Mouse (Mus musculus) kidney, adult 2 months (tissue): ENCODE data around the gene 1300017J02Rik. TPM values are rescaled to one million over a fixed set of nuclear protein-coding genes. Genes with fewer than 3 reads are reported as not detected.

Experiments
- DNase-seq: peaks from one replicate; pipeline ENCODE4 v3.0.0; 2021
- H3K27ac ChIP-seq: fragments of 200-500 bp; 2 replicates; pipeline ENCODE4 v1.5.1; 2012; ENCODE audit warnings: low read depth, low read length, control low read depth, inconsistent platforms; ENCODE audit not compliant: insufficient read depth
- H3K27me3 ChIP-seq: fragments of 200-500 bp; replicated peaks from 2 replicates; pipeline ENCODE4 v1.6.1; 2012; ENCODE audit warnings: mild to moderate bottlenecking, moderate library complexity, low read length, inconsistent platforms; ENCODE audit not compliant: control insufficient read depth, insufficient read depth
- H3K36me3 ChIP-seq: fragments of 200-500 bp; 2 replicates; pipeline ENCODE4 v1.6.1; 2012; ENCODE audit warnings: mild to moderate bottlenecking, moderate library complexity, low read length, inconsistent platforms; ENCODE audit not compliant: control insufficient read depth, insufficient read depth
- H3K4me1 ChIP-seq: fragments of 200-500 bp; 2 replicates; pipeline ENCODE4 v1.6.1; 2011; ENCODE audit warnings: low read length; ENCODE audit not compliant: control insufficient read depth, insufficient read depth
- H3K4me3 ChIP-seq: fragments of 200-500 bp; 2 replicates; pipeline ENCODE4 v1.5.1; 2011; ENCODE audit warnings: mild to moderate bottlenecking, low read depth, low read length, control low read depth; ENCODE audit not compliant: insufficient read depth
- CTCF ChIP-seq: fragments of 200-500 bp; conservative IDR thresholded peaks from 2 replicates; pipeline ENCODE4 v1.5.1; 2011; ENCODE audit warnings: low read depth, mild to moderate bottlenecking, control low read depth, low read length, moderate library complexity, mixed read lengths; ENCODE audit not compliant: insufficient read depth, insufficient read length
- POLR2A ChIP-seq: fragments of 200-500 bp; IDR thresholded peaks from one replicate; pipeline ENCODE4 v1.6.1; 2011; ENCODE audit warnings: low read depth, low read length, control low read depth
- WGBS: fragments of 180-500 bp; shearing (Covaris S2); methylation state at CpG from one replicate; pipeline ENCODE4 v1.1.7; 2018; 5-methylcytosine and 5-hydroxymethylcytosine counted together
- polyA plus RNA-seq: library from polyadenylated mRNA; depleted of rRNA; stranded (reverse); fragments of >200 nt; gene quantifications from 2 replicates; pipeline ENCODE4 v1.2.3, GENCODE M21; 2012

Gene 1300017J02Rik
- polyA plus RNA-seq, 1 experiment = 0.08 TPM

GRCm38 (mm10) chr9:103288489-103289180 lies 16.2 kb downstream of the 1300017J02Rik start:
- H3K27ac ChIP-seq = no peak overlapping the region
- WGBS = 90% methylated on average over 13 of the region's 13 CpGs
- no peak for TF ChIP-seq POLR2A
- no peak for TF ChIP-seq CTCF
- H3K36me3 ChIP-seq = no peaks in the 10 kb centered on the region
- H3K4me1 ChIP-seq = no peaks in the 10 kb centered on the region
- no peak overlapping the region for H3K4me3 ChIP-seq
- no peaks in the 10 kb centered on the region for H3K27me3 ChIP-seq
- no peak for DNase-seq

DNA sequence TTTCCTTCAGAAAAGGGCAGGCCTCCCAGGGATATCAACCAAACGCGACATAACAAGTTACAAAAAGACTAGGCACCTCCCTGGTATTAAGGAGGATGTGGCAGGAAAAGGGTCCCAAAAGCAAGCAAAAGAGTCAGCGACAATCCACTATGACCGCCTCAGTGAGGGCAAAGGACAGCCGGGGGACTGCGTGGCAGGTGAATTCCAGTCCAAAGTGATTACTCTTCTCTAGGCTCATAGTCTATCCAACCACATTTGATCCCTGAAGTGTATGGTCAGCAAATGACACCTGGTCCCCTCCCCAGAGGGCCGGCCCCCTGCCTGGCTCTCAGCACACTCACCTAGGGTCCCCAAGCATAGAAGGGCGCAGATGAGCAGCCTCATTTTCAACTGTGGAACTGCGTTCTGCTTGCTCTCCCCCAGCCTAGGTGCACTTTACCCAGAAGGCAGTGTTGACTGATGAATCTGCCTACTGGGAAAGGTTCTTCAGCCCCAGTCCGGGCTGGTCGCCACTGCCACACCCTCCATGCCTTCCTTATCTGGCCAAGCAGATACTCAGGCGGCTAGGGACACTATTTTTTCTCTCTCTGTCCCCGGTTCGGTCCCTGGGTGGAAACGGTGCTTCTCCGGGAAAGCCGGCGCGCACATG lies 16.9 kb downstream of the 1300017J02Rik start:
- no peak overlapping the region for H3K4me3 ChIP-seq
- H3K36me3 ChIP-seq = no peaks in the 10 kb centered on the region
- H3K4me1 ChIP-seq = no peaks in the 10 kb centered on the region
- no peak overlapping the region for H3K27ac ChIP-seq
- WGBS = 89% methylated on average over 19 of the region's 19 CpGs
- no peaks in the 10 kb centered on the region for H3K27me3 ChIP-seq
- no peak for DNase-seq
- TF ChIP-seq POLR2A (no peak), CTCF (no peak)

DNA sequence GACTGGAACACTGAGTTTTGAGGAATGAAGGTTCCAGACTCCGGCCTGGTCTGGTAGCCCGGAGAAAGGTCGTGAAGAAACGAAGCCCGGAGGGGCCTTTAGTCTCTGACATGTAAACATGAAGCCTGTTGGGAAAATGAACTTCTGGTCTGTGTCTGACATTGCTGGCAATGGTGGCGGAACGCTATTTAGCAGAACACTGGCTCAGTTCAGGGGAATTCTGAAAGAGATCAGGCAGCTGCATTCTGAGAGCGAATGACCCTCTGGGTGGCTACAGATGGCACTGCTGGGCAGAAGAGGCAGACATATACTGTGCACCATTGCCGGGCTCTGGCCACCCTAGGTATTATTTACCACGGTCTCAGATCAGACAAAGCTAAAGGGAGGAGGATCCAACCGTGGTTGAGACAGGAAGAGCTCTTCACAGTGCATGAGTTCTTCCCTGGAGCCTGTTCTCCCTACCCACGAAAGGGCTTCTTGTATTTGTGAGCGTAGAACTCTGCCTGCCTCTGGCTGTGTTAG lies 17.9 kb downstream of the 1300017J02Rik start:
- TF ChIP-seq POLR2A (no peak), CTCF (no peak)
- DNase-seq = no peak
- H3K36me3 ChIP-seq = no peaks in the 10 kb centered on the region
- no peak overlapping the region for H3K4me3 ChIP-seq
- WGBS = 59% methylated on average over 13 of the region's 13 CpGs
- no peak overlapping the region for H3K27ac ChIP-seq
- H3K4me1 ChIP-seq = no peaks in the 10 kb centered on the region
- no peaks in the 10 kb centered on the region for H3K27me3 ChIP-seq

- WGBS = 56% methylated on average over 4 of the region's 4 CpGs
- Histone ChIP-seq H3K36me3 (no peaks in the 10 kb centered on the region), H3K27me3 (no peaks in the 10 kb centered on the region), H3K4me1 (no peaks in the 10 kb centered on the region), H3K4me3 (no peak overlapping the region), H3K27ac (no peak overlapping the region)
- no peak for TF ChIP-seq POLR2A
- no peak for TF ChIP-seq CTCF
- DNase-seq = no peak
Measured at GRCm38 (mm10) chr9:103286396-103286795, 18.5 kb downstream of the 1300017J02Rik start.

DNA sequence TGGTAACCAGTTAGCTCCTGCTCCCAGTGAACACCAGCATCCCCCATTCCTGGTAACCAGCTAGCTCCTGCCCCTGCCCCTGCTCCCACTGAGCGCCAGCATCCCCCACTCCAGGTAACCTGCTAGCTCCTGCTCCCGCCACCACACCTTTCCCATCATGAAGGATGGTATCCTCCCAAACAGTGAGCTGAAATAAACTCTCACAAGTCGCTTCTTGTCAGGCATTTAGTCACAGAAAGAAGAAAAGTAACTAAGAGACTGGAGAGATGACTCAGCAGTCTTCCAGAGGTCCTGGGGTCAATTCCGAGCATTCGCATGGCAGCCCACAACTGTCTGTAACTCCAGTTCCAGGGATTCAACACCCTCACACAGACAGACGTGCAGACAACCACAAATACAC lies 28.0 kb downstream of the 1300017J02Rik start:
- Histone ChIP-seq H3K27me3 (no peaks in the 10 kb centered on the region), H3K27ac (no peak overlapping the region), H3K4me1 (no peaks in the 10 kb centered on the region), H3K4me3 (no peak overlapping the region), H3K36me3 (no peaks in the 10 kb centered on the region)
- WGBS = 87% methylated on average over 6 of the region's 6 CpGs
- no peak for DNase-seq
- TF ChIP-seq POLR2A = no peak
- no peak for TF ChIP-seq CTCF

GRCm38 (mm10) chr9:103275676-103276075 lies 29.2 kb downstream of the 1300017J02Rik start:
- TF ChIP-seq CTCF = no peak
- TF ChIP-seq POLR2A = no peak
- 85% methylated on average over 1 of the region's 1 CpGs for WGBS
- H3K27ac ChIP-seq = no peak overlapping the region
- no peaks in the 10 kb centered on the region for H3K36me3 ChIP-seq
- no peak overlapping the region for H3K4me3 ChIP-seq
- DNase-seq = no peak
- H3K4me1 ChIP-seq = no peaks in the 10 kb centered on the region
- H3K27me3 ChIP-seq = no peaks in the 10 kb centered on the region

GRCm38 (mm10) chr9:103274819-103275218 lies 30.1 kb downstream of the 1300017J02Rik start:
- Histone ChIP-seq H3K27me3 (no peaks in the 10 kb centered on the region), H3K4me3 (no peak overlapping the region), H3K27ac (no peak overlapping the region), H3K4me1 (no peaks in the 10 kb centered on the region), H3K36me3 (no peaks in the 10 kb centered on the region)
- 88% methylated on average over 8 of the region's 8 CpGs for WGBS
- TF ChIP-seq POLR2A (no peak), CTCF (no peak)
- no peak for DNase-seq

DNA sequence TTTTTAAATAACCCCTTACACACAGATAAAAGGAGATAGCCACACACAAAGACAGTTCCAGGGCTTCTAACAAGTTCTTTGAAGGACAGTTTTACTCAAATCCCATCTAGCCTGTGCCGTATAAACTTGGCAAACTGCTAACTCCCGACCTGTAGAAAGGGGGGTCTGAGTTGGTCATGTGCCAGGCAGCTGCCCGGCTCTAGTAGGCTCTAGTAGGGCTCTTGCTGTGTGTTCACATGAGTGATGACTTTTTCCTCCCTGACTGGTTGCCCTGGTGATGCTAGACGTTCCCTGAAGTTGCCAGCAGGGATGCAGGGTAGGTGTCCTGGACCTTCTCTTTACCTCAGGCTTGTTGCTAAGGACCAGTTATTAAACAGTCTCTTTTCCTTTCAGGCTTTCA lies 33.8 kb downstream of the 1300017J02Rik start:
- no peak overlapping the region for H3K27ac ChIP-seq
- no peaks in the 10 kb centered on the region for H3K4me1 ChIP-seq
- no peak for TF ChIP-seq POLR2A
- TF ChIP-seq CTCF = no peak
- H3K27me3 ChIP-seq = no peaks in the 10 kb centered on the region
- no peak overlapping the region for H3K4me3 ChIP-seq
- WGBS = 19% methylated on average over 4 of the region's 4 CpGs
- H3K36me3 ChIP-seq = no peaks in the 10 kb centered on the region
- no peak for DNase-seq
